Mouse (Mus musculus) embryonic facial prominence, embryonic 13.5 days (tissue): ENCODE data around the gene Selenof. TPM values are rescaled to one million over a fixed set of nuclear protein-coding genes. Genes with fewer than 3 reads are reported as not detected.
"Not testable (repeated sequence)": the region's sequence is repeated elsewhere in the genome, so short reads cannot be mapped to it uniquely, and the experiment has no call there.

Source experiments
- ATAC-seq: fragments of 200-750 bp; cut with Nextera tagmentation; 2 replicates; pipeline ENCODE4 v1.8.0; 2017; ENCODE audit warnings: low read depth; ENCODE audit not compliant: insufficient number of reproducible peaks, insufficient read depth, low FRiP score, low TSS enrichment
- H3K27ac ChIP-seq: fragments of 300-500 bp; sonication (generic); 2 replicates; pipeline ENCODE4 v1.5.1; 2015; ENCODE audit warnings: moderate library complexity, mild to moderate bottlenecking, inconsistent platforms
- H3K27me3 ChIP-seq: fragments of 300-500 bp; sonication (generic); 2 replicates; pipeline ENCODE4 v1.6.1; 2015; ENCODE audit warnings: mild to moderate bottlenecking, inconsistent platforms
- H3K36me3 ChIP-seq: fragments of 300-500 bp; sonication (generic); 2 replicates; pipeline ENCODE4 v1.6.1; 2015; ENCODE audit warnings: mild to moderate bottlenecking, inconsistent platforms
- H3K4me1 ChIP-seq: fragments of 300-500 bp; sonication (generic); 2 replicates; pipeline ENCODE4 v1.6.1; 2015; ENCODE audit warnings: inconsistent platforms
- H3K4me2 ChIP-seq: fragments of 300-500 bp; sonication (generic); 2 replicates; pipeline ENCODE4 v1.6.1; 2015; ENCODE audit warnings: moderate library complexity, mild to moderate bottlenecking, inconsistent platforms
- H3K4me3 ChIP-seq: fragments of 300-500 bp; sonication (generic); 2 replicates; pipeline ENCODE4 v1.5.1; 2015; ENCODE audit warnings: mild to moderate bottlenecking, inconsistent platforms
- H3K9ac ChIP-seq: fragments of 300-500 bp; sonication (generic); 2 replicates; pipeline ENCODE4 v1.6.1; 2015; ENCODE audit warnings: mild to moderate bottlenecking, inconsistent platforms
- H3K9me3 ChIP-seq: fragments of 300-500 bp; sonication (generic); 2 replicates; pipeline ENCODE4 v1.6.1; 2016; ENCODE audit warnings: inconsistent platforms
- WGBS: fragments of 180-500 bp; shearing (Covaris S2); methylation state at CpG from one replicate; pipeline ENCODE4 v1.1.7; 2015; ENCODE audit warnings: mixed read lengths; 5-methylcytosine and 5-hydroxymethylcytosine counted together
- polyA plus RNA-seq: library from polyadenylated mRNA; unstranded; fragments of >200 nt; fragmentation: Nextera tagmentation; extraction: Ambion mirVana; gene quantifications from 2 replicates; pipeline ENCODE4 v1.2.1, GENCODE M21; 2015

Selenof gene
- polyA plus RNA-seq, 1 experiment from 2014 or later, result 619 TPM

- not testable (repeated sequence) for H3K27ac ChIP-seq, H3K4me2 ChIP-seq, H3K36me3 ChIP-seq, H3K9ac ChIP-seq, ATAC-seq, H3K27me3 ChIP-seq, H3K4me1 ChIP-seq, H3K9me3 ChIP-seq, H3K4me3 ChIP-seq
- WGBS, result 68% methylated on average over 7 of the region's 7 CpGs
Measured at GRCm38 (mm10) chr3:144605811-144606210, 35.7 kb downstream of the Selenof start.

- 0 out of 2 replicates have a peak, but pooled peaks cover under 1% of the 10 kb centered on the region for H3K36me3 ChIP-seq
- H3K4me2 ChIP-seq, result no peak overlapping the region
- no peak for ATAC-seq
- WGBS, result 71% methylated on average over 4 of the region's 4 CpGs
- no peaks in the 10 kb centered on the region for H3K27me3 ChIP-seq
- H3K4me1 ChIP-seq, result peaks cover 10% of the 10 kb centered on the region
- H3K9me3 ChIP-seq, result no peaks in the 10 kb centered on the region
- H3K27ac ChIP-seq, result no peak overlapping the region
- H3K4me3 ChIP-seq, result no peak overlapping the region
- no peak overlapping the region for H3K9ac ChIP-seq
Measured at GRCm38 (mm10) chr3:144606449-144606848, 36.3 kb downstream of the Selenof start.

GRCm38 (mm10) chr3:144608090-144608489 lies 38.0 kb downstream of the Selenof start:
- H3K27ac ChIP-seq, result no peak overlapping the region
- H3K4me2 ChIP-seq, result no peak overlapping the region
- no peaks in the 10 kb centered on the region for H3K36me3 ChIP-seq
- H3K9ac ChIP-seq, result no peak overlapping the region
- no peaks in the 10 kb centered on the region for H3K9me3 ChIP-seq
- no peak overlapping the region for H3K4me3 ChIP-seq
- no peaks in the 10 kb centered on the region for H3K27me3 ChIP-seq
- peaks cover 22% of the 10 kb centered on the region for H3K4me1 ChIP-seq
- WGBS, result 94% methylated on average over 5 of the region's 5 CpGs
- ATAC-seq, result no peak

- Histone ChIP-seq H3K27ac (peak overlapping the region; percentile 69), H3K4me2 (peak overlapping the region; percentile 23; the same call in 1 of the 2 replicates), H3K4me1 (peaks cover 22% of the 10 kb centered on the region), H3K9ac (no peak overlapping the region), H3K9me3 (no peaks in the 10 kb centered on the region), H3K4me3 (no peak overlapping the region), H3K36me3 (no peaks in the 10 kb centered on the region), H3K27me3 (no peaks in the 10 kb centered on the region)
- ATAC-seq, result no peak
- WGBS, result 38% methylated on average over 5 of the region's 5 CpGs
Measured at GRCm38 (mm10) chr3:144610759-144611158, 40.7 kb downstream of the Selenof start.

- 32% methylated on average over 8 of the region's 8 CpGs for WGBS
- peak overlapping the region; percentile 69 for H3K27ac ChIP-seq
Measured at GRCm38 (mm10) chr3:144611626-144612271, 41.6 kb downstream of the Selenof start.

GRCm38 (mm10) chr3:144612382-144612781 lies 42.3 kb downstream of the Selenof start:
- H3K36me3 ChIP-seq, result no peaks in the 10 kb centered on the region
- H3K27ac ChIP-seq, result peak overlapping the region; percentile 69; the same call in 1 of the 2 replicates
- WGBS, result 83% methylated on average over 6 of the region's 6 CpGs
- H3K9me3 ChIP-seq, result no peaks in the 10 kb centered on the region
- no peaks in the 10 kb centered on the region for H3K27me3 ChIP-seq
- ATAC-seq, result no peak
- H3K4me2 ChIP-seq, result no peak overlapping the region
- H3K9ac ChIP-seq, result no peak overlapping the region
- no peak overlapping the region for H3K4me3 ChIP-seq
- H3K4me1 ChIP-seq, result peaks cover 25% of the 10 kb centered on the region

More at GRCm38 (mm10) chr3:144611626-144612271, 41.6 kb downstream of the Selenof start:
- no peaks in the 10 kb centered on the region for H3K9me3 ChIP-seq
- H3K9ac ChIP-seq, result 0 out of 2 replicates have a peak overlapping the region, but pooled peaks have one; percentile 7
- peaks cover 24% of the 10 kb centered on the region for H3K4me1 ChIP-seq
- peak overlapping the region; percentile 23 for H3K4me2 ChIP-seq
- H3K36me3 ChIP-seq, result no peaks in the 10 kb centered on the region
- no peak overlapping the region for H3K4me3 ChIP-seq
- H3K27me3 ChIP-seq, result no peaks in the 10 kb centered on the region
- ATAC-seq, result 0 out of 2 replicates have a peak, but pooled peaks have one; percentile 27

- Histone ChIP-seq H3K27me3 (no peaks in the 10 kb centered on the region), H3K9me3 (no peaks in the 10 kb centered on the region), H3K4me3 (no peak overlapping the region), H3K36me3 (no peaks in the 10 kb centered on the region), H3K4me1 (peaks cover 25% of the 10 kb centered on the region), H3K9ac (no peak overlapping the region), H3K4me2 (no peak overlapping the region), H3K27ac (no peak overlapping the region)
- WGBS, result 74% methylated on average over 6 of the region's 6 CpGs
- ATAC-seq, result no peak
Measured at GRCm38 (mm10) chr3:144614277-144614676, 44.2 kb downstream of the Selenof start.

GRCm38 (mm10) chr3:144614698-144615097 lies 44.6 kb downstream of the Selenof start:
- Histone ChIP-seq H3K27ac (no peak overlapping the region), H3K36me3 (no peaks in the 10 kb centered on the region), H3K4me1 (peaks cover 25% of the 10 kb centered on the region), H3K4me3 (no peak overlapping the region), H3K27me3 (no peaks in the 10 kb centered on the region), H3K9ac (no peak overlapping the region), H3K9me3 (no peaks in the 10 kb centered on the region), H3K4me2 (no peak overlapping the region)
- ATAC-seq, result no peak
- 79% methylated on average over 10 of the region's 10 CpGs for WGBS

GRCm38 (mm10) chr3:144615459-144615858 lies 45.4 kb downstream of the Selenof start:
- no peak overlapping the region for H3K4me2 ChIP-seq
- no peak overlapping the region for H3K4me3 ChIP-seq
- H3K9me3 ChIP-seq, result no peaks in the 10 kb centered on the region
- H3K9ac ChIP-seq, result no peak overlapping the region
- no peaks in the 10 kb centered on the region for H3K27me3 ChIP-seq
- H3K27ac ChIP-seq, result no peak overlapping the region
- H3K36me3 ChIP-seq, result no peaks in the 10 kb centered on the region
- peaks cover 25% of the 10 kb centered on the region for H3K4me1 ChIP-seq
- 84% methylated on average over 9 of the region's 9 CpGs for WGBS
- no peak for ATAC-seq

- Histone ChIP-seq H3K4me1 (peaks cover 12% of the 10 kb centered on the region), H3K36me3 (no peaks in the 10 kb centered on the region), H3K4me2 (no peak overlapping the region), H3K9me3 (no peaks in the 10 kb centered on the region), H3K27ac (0 out of 2 replicates have a peak overlapping the region, but pooled peaks have one; percentile 2), H3K9ac (no peak overlapping the region), H3K4me3 (no peak overlapping the region), H3K27me3 (no peaks in the 10 kb centered on the region)
- 0 out of 2 replicates have a peak, but pooled peaks have one; percentile 59 for ATAC-seq
- 71% methylated on average over 8 of the region's 8 CpGs for WGBS
Measured at GRCm38 (mm10) chr3:144616654-144617425, 46.7 kb downstream of the Selenof start.

GRCm38 (mm10) chr3:144617633-144618180 lies 47.6 kb downstream of the Selenof start:
- Histone ChIP-seq H3K9me3 (no peaks in the 10 kb centered on the region), H3K4me1 (peaks cover 4% of the 10 kb centered on the region), H3K9ac (no peak overlapping the region), H3K27me3 (no peaks in the 10 kb centered on the region), H3K36me3 (no peaks in the 10 kb centered on the region), H3K4me3 (no peak overlapping the region), H3K27ac (0 out of 2 replicates have a peak overlapping the region, but pooled peaks have one; percentile 2), H3K4me2 (no peak overlapping the region)
- no peak for ATAC-seq
- 73% methylated on average over 10 of the region's 10 CpGs for whole genome bisulfite sequencing
